Mouse (Mus musculus) limb, embryonic 14.5 days (tissue): ENCODE results near the gene Ccdc6. TPM values are rescaled to one million over a fixed set of nuclear protein-coding genes. Genes with fewer than 3 reads are reported as not detected.
A peak's percentile ranks its signal among the peaks of the same experiment; 100 is the strongest.

Experiments
- ATAC-seq: fragments of 200-750 bp; cut with Nextera tagmentation; 2 replicates; pipeline ENCODE4 v1.8.0; 2017; ENCODE audit warnings: low read depth, moderate number of reproducible peaks, moderate TSS enrichment; ENCODE audit not compliant: low FRiP score
- DNase-seq: peaks from one replicate; pipeline ENCODE4 v3.0.0-alpha.2; 2015; ENCODE audit warnings: low spot score
- H3K27ac ChIP-seq: fragments of 300-500 bp; sonication (generic); replicated peaks from 2 replicates; pipeline ENCODE4 v1.5.1; 2014; ENCODE audit warnings: low read depth, mild to moderate bottlenecking, low read length, moderate library complexity, mixed read lengths
- H3K27me3 ChIP-seq: fragments of 300-500 bp; sonication (generic); 2 replicates; pipeline ENCODE4 v1.6.1; 2014; ENCODE audit warnings: low read length, mixed read lengths; ENCODE audit not compliant: control insufficient read depth, insufficient read depth
- H3K36me3 ChIP-seq: fragments of 300-500 bp; sonication (generic); 2 replicates; pipeline ENCODE4 v1.6.1; 2014; ENCODE audit warnings: mild to moderate bottlenecking, low read length, moderate library complexity, mixed read lengths; ENCODE audit not compliant: control insufficient read depth, insufficient read depth
- H3K4me1 ChIP-seq: fragments of 300-500 bp; sonication (generic); 2 replicates; pipeline ENCODE4 v1.6.1; 2014; ENCODE audit warnings: antibody characterized with exemption, low read length, mixed read lengths; ENCODE audit not compliant: control insufficient read depth, insufficient read depth
- H3K4me2 ChIP-seq: fragments of 300-500 bp; sonication (generic); replicated peaks from 2 replicates; pipeline ENCODE4 v1.6.1; 2014; ENCODE audit warnings: low read depth, mild to moderate bottlenecking, low read length, moderate library complexity; ENCODE audit not compliant: severe bottlenecking
- H3K4me3 ChIP-seq: fragments of 300-500 bp; sonication (generic); replicated peaks from 2 replicates; pipeline ENCODE4 v1.5.1; 2014; ENCODE audit warnings: low read length
- H3K9ac ChIP-seq: fragments of 300-500 bp; sonication (generic); 2 replicates; pipeline ENCODE4 v1.6.1; 2014; ENCODE audit warnings: mild to moderate bottlenecking, low read depth, low read length, moderate library complexity; ENCODE audit not compliant: severe bottlenecking
- H3K9me3 ChIP-seq: fragments of 300-500 bp; sonication (generic); 2 replicates; pipeline ENCODE4 v1.6.1; 2016; ENCODE audit warnings: low read length; ENCODE audit not compliant: control insufficient read depth
- POLR2A ChIP-seq: fragments of 200-500 bp; IDR thresholded peaks from 2 replicates; pipeline ENCODE4 v1.8.0; 2012; ENCODE audit warnings: inconsistent platforms, mild to moderate bottlenecking, moderate library complexity, borderline replicate concordance; ENCODE audit not compliant: insufficient read depth, insufficient read length; ENCODE audit errors: extremely low read depth
- WGBS: fragments of 180-500 bp; shearing (Covaris S2); extraction: QIAGEN DNeasy Blood & Tissue Kit; methylation state at CpG from one replicate; pipeline ENCODE4 v1.1.7; 2014; 5-methylcytosine and 5-hydroxymethylcytosine counted together
- polyA plus RNA-seq, 2 experiments: library from polyadenylated mRNA; depleted of rRNA in 1 of 2; stranded (reverse) in 1 of 2; unstranded in 1 of 2; fragments of >200 nt; fragmentation: Nextera tagmentation in 1 of 2; extraction: Ambion mirVana in 1 of 2; gene quantifications; 2 replicates each; pipeline versions ENCODE4 v1.2.1 to v1.2.3; 2012 to 2014

Ccdc6 gene
- polyA plus RNA-seq, 2 experiments: 23.1 to 29.6 TPM

- no peak for DNase-seq
- Histone ChIP-seq H3K27me3 (no peaks in the 10 kb centered on the region), H3K27ac (no peak overlapping the region), H3K4me1 (peaks cover 15% of the 10 kb centered on the region), H3K4me3 (no peak overlapping the region), H3K36me3 (peaks cover 8% of the 10 kb centered on the region), H3K9ac (no peak overlapping the region), H3K4me2 (no peak overlapping the region), H3K9me3 (no peaks in the 10 kb centered on the region)
- no peak for ATAC-seq
- WGBS: 98% methylated on average over 4 of the region's 4 CpGs
- no peak for TF ChIP-seq POLR2A
These were observed 5.2 kb downstream of the Ccdc6 start for GRCm38 (mm10) chr10:70102086-70102485.

GRCm38 (mm10) chr10:70108016-70108415 is 11.1 kb downstream of the Ccdc6 start:
- no peak for ATAC-seq
- peaks cover 10% of the 10 kb centered on the region; the same call in 1 of the 2 replicates for H3K4me1 ChIP-seq

GRCm38 (mm10) chr10:70109974-70110373 is 13.1 kb downstream of the Ccdc6 start:
- Histone ChIP-seq H3K9me3 (no peaks in the 10 kb centered on the region), H3K4me3 (no peak overlapping the region), H3K9ac (no peak overlapping the region), H3K36me3 (peaks cover 12% of the 10 kb centered on the region), H3K4me2 (no peak overlapping the region), H3K27ac (peak overlapping the region; percentile 46; the same call in 1 of the 2 replicates), H3K27me3 (no peaks in the 10 kb centered on the region), H3K4me1 (peaks cover 10% of the 10 kb centered on the region; the same call in 1 of the 2 replicates)
- ATAC-seq (no peak), DNase-seq (no peak)
- TF ChIP-seq POLR2A: no peak
- WGBS: 57% methylated on average over 5 of the region's 5 CpGs

More at GRCm38 (mm10) chr10:70108016-70108415, 11.1 kb downstream of the Ccdc6 start:
- H3K4me3 ChIP-seq: no peak overlapping the region
- H3K36me3 ChIP-seq: peaks cover 10% of the 10 kb centered on the region
- H3K9ac ChIP-seq: no peak overlapping the region
- no peak for DNase-seq
- H3K27me3 ChIP-seq: no peaks in the 10 kb centered on the region
- H3K27ac ChIP-seq: no peak overlapping the region
- H3K4me2 ChIP-seq: no peak overlapping the region
- no peaks in the 10 kb centered on the region for H3K9me3 ChIP-seq
- WGBS: 60% methylated on average over 10 of the region's 13 CpGs
- no peak for TF ChIP-seq POLR2A

- H3K4me1 ChIP-seq: peaks cover 10% of the 10 kb centered on the region; the same call in 1 of the 2 replicates
- H3K9ac ChIP-seq: no peak overlapping the region
- H3K27ac ChIP-seq: no peak overlapping the region
- H3K9me3 ChIP-seq: no peaks in the 10 kb centered on the region
- peaks cover 9% of the 10 kb centered on the region; the same call in 1 of the 2 replicates for H3K36me3 ChIP-seq
- H3K4me3 ChIP-seq: no peak overlapping the region
- no peak for TF ChIP-seq POLR2A
- DNase-seq (no peak), ATAC-seq (no peak)
- H3K4me2 ChIP-seq: no peak overlapping the region
- WGBS: 91% methylated on average over 7 of the region's 7 CpGs
- H3K27me3 ChIP-seq: no peaks in the 10 kb centered on the region
These were observed 13.9 kb downstream of the Ccdc6 start for GRCm38 (mm10) chr10:70110815-70111214.

- Histone ChIP-seq H3K4me3 (no peak overlapping the region), H3K27me3 (no peaks in the 10 kb centered on the region), H3K4me1 (peaks cover 10% of the 10 kb centered on the region; the same call in 1 of the 2 replicates), H3K27ac (no peak overlapping the region), H3K36me3 (peaks cover 9% of the 10 kb centered on the region; the same call in 1 of the 2 replicates), H3K4me2 (no peak overlapping the region), H3K9me3 (no peaks in the 10 kb centered on the region), H3K9ac (no peak overlapping the region)
- ATAC-seq (no peak), DNase-seq (no peak)
- TF ChIP-seq POLR2A: no peak
- WGBS: 77% methylated on average over 6 of the region's 6 CpGs
These were observed 14.7 kb downstream of the Ccdc6 start for GRCm38 (mm10) chr10:70111643-70112042.
